Mouse (Mus musculus) embryo, embryonic 11.5 days (tissue): ENCODE measurements around the gene Olfr60.

ENCODE experiments used
- DNase-seq: peaks from one replicate; pipeline ENCODE4 v3.0.0-alpha.2; 2012; ENCODE audit warnings: low read depth, low spot score

The Olfr60 gene

GRCm38 (mm10) chr7:140361571-140361970 lies at the start of gene Olfr60:
Olfr60 (minus strand) TSS chr7:140361671.
- DNase-seq, result no peak

GRCm38 (mm10) chr7:140402818-140403217 lies 41.3 kb upstream of the Olfr60 start, which contains the start of gene Olfr531:
Olfr531 (minus strand) TSS chr7:140402918.
- no peak for DNase-seq

GRCm38 (mm10) chr7:140376911-140377310 lies 15.4 kb upstream of the Olfr60 start:
- DNase-seq, result no peak

- DNase-seq, result no peak
Observed at GRCm38 (mm10) chr7:140376231-140376630, 14.8 kb upstream of the Olfr60 start, which contains the start of gene Olfr530. Olfr530 (minus strand) TSS chr7:140376331.

- no peak for DNase-seq
Observed at GRCm38 (mm10) chr7:140374300-140374699, 12.8 kb upstream of the Olfr60 start.

GRCm38 (mm10) chr7:140333717-140334116 lies 27.8 kb downstream of the Olfr60 start, which contains the start of gene Olfr527:
Olfr527 (plus strand) TSS chr7:140334017.
- DNase-seq, result no peak

GRCm38 (mm10) chr7:140329766-140330304 lies 31.6 kb downstream of the Olfr60 start:
- DNase-seq, result no peak

GRCm38 (mm10) chr7:140321135-140321534 lies 40.3 kb downstream of the Olfr60 start:
- DNase-seq, result no peak

- no peak for DNase-seq
Observed at GRCm38 (mm10) chr7:140320558-140320957, 40.9 kb downstream of the Olfr60 start, which contains the start of gene Olfr525. Olfr525 (plus strand) TSS chr7:140320858.

- no peak for DNase-seq
Observed at GRCm38 (mm10) chr7:140319861-140320385, 41.5 kb downstream of the Olfr60 start.

- no peak for DNase-seq
Observed at GRCm38 (mm10) chr7:140299416-140299815, 62.1 kb downstream of the Olfr60 start.

- no peak for DNase-seq
Observed at GRCm38 (mm10) chr7:140296876-140297275, 64.6 kb downstream of the Olfr60 start.

GRCm38 (mm10) chr7:140295746-140296145 lies 65.7 kb downstream of the Olfr60 start:
- no peak for DNase-seq
